Mouse (Mus musculus) liver, embryonic 11.5 days (tissue): ENCODE data around the gene Ubn2. TPM values are rescaled to one million over a fixed set of nuclear protein-coding genes. Genes with fewer than 3 reads are reported as not detected.
"Not testable (repeated sequence)": the region's sequence is repeated elsewhere in the genome, so short reads cannot be mapped to it uniquely, and the experiment has no call there.

Source experiments
- ATAC-seq: fragments of 200-750 bp; cut with Nextera tagmentation; replicated peaks from 2 replicates; pipeline ENCODE4 v1.8.0; 2017; ENCODE audit warnings: moderate number of reproducible peaks, mild to moderate bottlenecking, moderate TSS enrichment, moderate library complexity; ENCODE audit not compliant: low FRiP score
- DNase-seq: peaks from one replicate; pipeline ENCODE4 v3.0.0-alpha.2; 2017; ENCODE audit warnings: low spot score
- H3K27ac ChIP-seq: fragments of 300-500 bp; sonication (generic); 2 replicates; pipeline ENCODE4 v1.5.1; 2014; ENCODE audit warnings: mild to moderate bottlenecking, low read depth, low read length, control low read depth
- H3K27me3 ChIP-seq: fragments of 300-500 bp; sonication (generic); replicated peaks from 2 replicates; pipeline ENCODE4 v1.6.1; 2014; ENCODE audit warnings: low read length, mixed read lengths; ENCODE audit not compliant: control insufficient read depth, insufficient read depth
- H3K36me3 ChIP-seq: fragments of 300-500 bp; sonication (generic); 2 replicates; pipeline ENCODE4 v1.6.1; 2014; ENCODE audit warnings: mild to moderate bottlenecking, low read length, moderate library complexity, mixed read lengths; ENCODE audit not compliant: control insufficient read depth, insufficient read depth
- H3K4me1 ChIP-seq: fragments of 300-500 bp; sonication (generic); replicated peaks from 2 replicates; pipeline ENCODE4 v1.6.1; 2014; ENCODE audit warnings: low read length, mixed read lengths; ENCODE audit not compliant: control insufficient read depth, insufficient read depth
- H3K4me2 ChIP-seq: fragments of 300-500 bp; sonication (generic); 2 replicates; pipeline ENCODE4 v1.6.1; 2014; ENCODE audit warnings: mild to moderate bottlenecking, control low read depth, moderate library complexity
- H3K4me3 ChIP-seq: fragments of 300-500 bp; sonication (generic); 2 replicates; pipeline ENCODE4 v1.5.1; 2014; ENCODE audit warnings: low read depth, low read length, control low read depth
- H3K9ac ChIP-seq: fragments of 300-500 bp; sonication (generic); 2 replicates; pipeline ENCODE4 v1.6.1; 2014; ENCODE audit warnings: low read depth, low read length, control low read depth
- H3K9me3 ChIP-seq: fragments of 300-500 bp; sonication (generic); 2 replicates; pipeline ENCODE4 v1.6.1; 2016; ENCODE audit warnings: low read length, inconsistent platforms, mixed read lengths; ENCODE audit not compliant: control insufficient read depth
- WGBS: fragments of 180-500 bp; shearing (Covaris S2); extraction: QIAGEN DNeasy Blood & Tissue Kit; methylation state at CpG from one replicate; pipeline ENCODE4 v1.1.7; 2014; 5-methylcytosine and 5-hydroxymethylcytosine counted together
- polyA plus RNA-seq: library from polyadenylated mRNA; unstranded; fragments of >200 nt; fragmentation: Nextera tagmentation; extraction: Ambion mirVana; gene quantifications from 2 replicates; pipeline ENCODE4 v1.2.1, GENCODE M21; 2014

The Ubn2 gene
- polyA plus RNA-seq, 1 experiment from 2014 or later = 14.5 TPM

- WGBS = 39% methylated on average over 5 of the region's 5 CpGs
- Histone ChIP-seq H3K9me3 (no peaks in the 10 kb centered on the region), H3K4me2 (no peak overlapping the region), H3K27me3 (no peaks in the 10 kb centered on the region), H3K4me3 (no peak overlapping the region), H3K36me3 (no peaks in the 10 kb centered on the region), H3K9ac (no peak overlapping the region), H3K4me1 (peaks cover 12% of the 10 kb centered on the region), H3K27ac (no peak overlapping the region)
- ATAC-seq (no peak), DNase-seq (no peak)
Observed at GRCm38 (mm10) chr6:38531211-38531820, 97.6 kb downstream of the Ubn2 start.

GRCm38 (mm10) chr6:38532500-38533420, 99.0 kb downstream of the Ubn2 start:
- Histone ChIP-seq H3K27me3 (no peaks in the 10 kb centered on the region), H3K4me1 (peaks cover 12% of the 10 kb centered on the region), H3K27ac (peak overlapping the region; percentile 93), H3K9me3 (no peaks in the 10 kb centered on the region), H3K4me2 (peak overlapping the region; percentile 88), H3K9ac (peak overlapping the region; percentile 73), H3K36me3 (no peaks in the 10 kb centered on the region), H3K4me3 (peak overlapping the region; percentile 81)
- 8% methylated on average over 25 of the region's 25 CpGs for WGBS
- ATAC-seq = peak; percentile 15
- DNase-seq = peak; percentile 60

GRCm38 (mm10) chr6:38533428-38534405, 100.0 kb downstream of the Ubn2 start, which contains the start of gene Fmc1:
Gene Fmc1 (plus strand): TSS chr6:38533502.
- peak; percentile 89 for ATAC-seq
- Histone ChIP-seq H3K4me3 (peak within 1 kb of the TSS; percentile 81), H3K9ac (peak within 1 kb of the TSS; percentile 98), H3K4me2 (peak within 1 kb of the TSS; percentile 88), H3K36me3 (no peaks in the 10 kb centered on the region), H3K4me1 (peaks cover 12% of the 10 kb centered on the region), H3K27ac (peak within 1 kb of the TSS; percentile 93), H3K27me3 (no peaks in the 10 kb centered on the region), H3K9me3 (no peaks in the 10 kb centered on the region)
- WGBS = 3% methylated on average over 41 of the region's 41 CpGs
- peak; percentile 94 for DNase-seq

- H3K4me2 ChIP-seq = peak overlapping the region; percentile 75
- no peaks in the 10 kb centered on the region for H3K9me3 ChIP-seq
- H3K27me3 ChIP-seq = no peaks in the 10 kb centered on the region
- H3K4me1 ChIP-seq = peaks cover 12% of the 10 kb centered on the region
- ATAC-seq (peak; percentile 84), DNase-seq (peak; percentile 100)
- peak overlapping the region; percentile 81 for H3K4me3 ChIP-seq
- WGBS = under 1% methylated on average over 53 of the region's 53 CpGs
- peak overlapping the region; percentile 93 for H3K27ac ChIP-seq
- H3K36me3 ChIP-seq = peaks cover 2% of the 10 kb centered on the region; the same call in 1 of the 2 replicates
- peak overlapping the region; percentile 98 for H3K9ac ChIP-seq
Observed at GRCm38 (mm10) chr6:38534640-38535365, 101.1 kb downstream of the Ubn2 start.

GRCm38 (mm10) chr6:38535366-38535690, 101.6 kb downstream of the Ubn2 start:
- Histone ChIP-seq H3K9me3 (no peaks in the 10 kb centered on the region), H3K4me1 (peaks cover 12% of the 10 kb centered on the region), H3K36me3 (peaks cover 7% of the 10 kb centered on the region; the same call in 1 of the 2 replicates), H3K4me2 (peak overlapping the region; percentile 75), H3K9ac (peak overlapping the region; percentile 98), H3K4me3 (peak overlapping the region; percentile 81), H3K27me3 (no peaks in the 10 kb centered on the region), H3K27ac (peak overlapping the region; percentile 93)
- DNase-seq (no peak), ATAC-seq (no peak)
- WGBS = 2% methylated on average over 9 of the region's 9 CpGs

- ATAC-seq (no peak), DNase-seq (no peak)
- Histone ChIP-seq H3K4me3 (peak overlapping the region; percentile 81), H3K36me3 (peaks cover 7% of the 10 kb centered on the region; the same call in 1 of the 2 replicates), H3K27ac (no peak overlapping the region), H3K9me3 (no peaks in the 10 kb centered on the region), H3K27me3 (no peaks in the 10 kb centered on the region), H3K4me1 (peaks cover 12% of the 10 kb centered on the region), H3K9ac (peak overlapping the region; percentile 98), H3K4me2 (peak overlapping the region; percentile 75)
- 78% methylated on average over 1 of the region's 1 CpGs for WGBS
Observed at GRCm38 (mm10) chr6:38535788-38536187, 102.0 kb downstream of the Ubn2 start.

- H3K27me3 ChIP-seq = not testable (repeated sequence)
Observed at GRCm38 (mm10) chr6:38544141-38544540, 110.4 kb downstream of the Ubn2 start.

More at GRCm38 (mm10) chr6:38544141-38544540, 110.4 kb downstream of the Ubn2 start:
- not testable (repeated sequence) for H3K4me2 ChIP-seq, H3K4me3 ChIP-seq, ATAC-seq, DNase-seq, H3K9ac ChIP-seq, H3K36me3 ChIP-seq, H3K27ac ChIP-seq, H3K4me1 ChIP-seq, H3K9me3 ChIP-seq
- WGBS = 91% methylated on average over 4 of the region's 5 CpGs
